Mouse (Mus musculus): ENCODE results near the gene Arl1. TPM values are rescaled to one million over a fixed set of nuclear protein-coding genes. Genes with fewer than 3 reads are reported as not detected.
A peak's percentile ranks its signal among the peaks of the same experiment; 100 is the strongest.
"Not testable (repeated sequence)": the region's sequence is repeated elsewhere in the genome, so short reads cannot be mapped to it uniquely, and the experiment has no call there.

Arl1 gene
- total RNA-seq, 2 experiments from 2014 or later = 114 to 119 TPM

GRCm38 (mm10) chr10:88740781-88741180 lies 10.1 kb downstream of the Arl1 start:
- intact Hi-C loops (cut with DNase I) = no loop called here

DNA sequence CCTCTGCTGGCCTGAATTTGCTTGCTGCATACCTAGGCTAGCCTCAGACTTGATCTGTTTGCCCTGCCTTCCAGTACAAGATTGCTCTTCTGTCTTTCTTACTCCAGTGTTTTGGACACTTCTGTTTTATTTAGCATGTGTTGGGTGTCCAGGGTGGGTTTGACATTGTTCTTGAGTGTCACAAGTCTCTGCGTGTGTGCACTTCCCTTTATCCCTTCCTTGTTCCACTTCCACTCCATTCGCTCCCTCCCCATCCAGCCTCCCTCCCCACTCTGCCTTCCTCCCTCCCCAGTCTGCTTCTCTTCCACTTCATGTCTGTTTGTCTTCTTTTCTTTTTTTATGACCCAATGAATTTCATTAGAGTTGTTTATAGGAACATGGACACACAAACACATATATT lies 10.8 kb downstream of the Arl1 start:
- intact Hi-C loops (cut with DNase I) = no loop called here
- DNase-seq (ENCODE audit: low spot score in 2 of 2) = no peak

More at GRCm38 (mm10) chr10:88740781-88741180, 10.1 kb downstream of the Arl1 start:
- no peak for DNase-seq (ENCODE audit: low spot score in 2 of 2)

- intact Hi-C loops (cut with DNase I) = no loop called here
Observed at GRCm38 (mm10) chr10:88761524-88762212, 31.0 kb downstream of the Arl1 start.

DNA sequence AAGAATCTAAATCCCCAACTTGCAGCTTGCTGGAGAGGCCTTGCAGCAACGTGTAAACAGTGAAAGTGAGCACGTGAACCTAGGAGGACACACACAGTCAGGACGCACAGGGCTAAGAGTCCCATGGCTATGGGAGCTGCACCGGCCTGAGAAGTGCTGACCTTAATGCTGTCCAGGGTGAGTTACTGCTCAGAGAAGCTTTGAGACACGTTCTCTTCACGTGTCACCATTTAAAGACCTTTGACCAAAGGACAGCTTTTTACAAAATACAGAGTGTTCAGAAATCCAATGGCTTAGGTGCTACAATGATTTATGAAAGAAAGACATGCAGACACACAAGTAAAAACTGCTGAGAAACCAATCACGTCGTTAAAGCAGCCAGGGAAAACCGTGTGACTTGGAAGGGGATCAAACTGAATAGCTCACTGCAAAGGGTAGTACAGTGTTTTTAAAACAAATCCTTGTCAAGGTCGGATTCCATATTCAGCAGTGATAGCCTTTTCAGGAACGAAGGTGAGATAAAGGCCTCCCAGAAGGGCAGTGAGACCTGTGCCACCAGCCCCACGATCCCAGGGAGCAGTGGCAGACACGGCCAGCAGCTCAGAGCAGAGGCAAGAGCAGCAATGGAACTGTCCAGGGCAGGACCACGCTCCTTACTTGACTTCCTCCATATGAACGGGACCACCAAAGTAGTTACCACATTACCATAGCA lies 34.9 kb downstream of the Arl1 start:
- intact Hi-C loops (cut with DNase I) = no loop called here
- no peak for DNase-seq (ENCODE audit: low spot score in 2 of 2)

More at GRCm38 (mm10) chr10:88761524-88762212, 31.0 kb downstream of the Arl1 start:
- no peak for DNase-seq (ENCODE audit: low spot score in 2 of 2)

DNA sequence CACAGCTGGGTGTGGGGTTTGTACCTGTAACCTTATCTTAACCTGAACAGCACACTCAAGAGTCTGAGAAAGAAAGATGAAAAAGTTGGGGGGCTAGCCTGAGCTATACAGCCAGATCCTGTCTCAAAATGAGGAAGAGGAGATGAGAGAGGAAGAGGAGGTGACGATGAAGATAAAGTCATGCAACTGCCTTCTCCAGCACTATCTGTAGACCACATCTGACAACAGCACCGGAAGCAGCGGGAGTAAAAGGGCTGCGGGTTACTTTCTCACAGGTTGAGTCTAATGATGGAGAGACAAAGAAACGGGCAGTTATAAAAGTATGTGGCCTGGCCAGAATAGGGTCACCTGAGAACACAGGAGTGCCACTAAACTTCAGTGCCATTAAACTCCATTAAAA lies 38.3 kb downstream of the Arl1 start:
- intact Hi-C loops (cut with DNase I) = no loop called here
- DNase-seq (ENCODE audit: low spot score in 2 of 2) = no peak

- DNase-seq (ENCODE audit: low spot score in 2 of 2) = no peak
- intact Hi-C loops (cut with DNase I) = no loop called here
Observed at GRCm38 (mm10) chr10:88769676-88770075, 39.0 kb downstream of the Arl1 start.

DNA sequence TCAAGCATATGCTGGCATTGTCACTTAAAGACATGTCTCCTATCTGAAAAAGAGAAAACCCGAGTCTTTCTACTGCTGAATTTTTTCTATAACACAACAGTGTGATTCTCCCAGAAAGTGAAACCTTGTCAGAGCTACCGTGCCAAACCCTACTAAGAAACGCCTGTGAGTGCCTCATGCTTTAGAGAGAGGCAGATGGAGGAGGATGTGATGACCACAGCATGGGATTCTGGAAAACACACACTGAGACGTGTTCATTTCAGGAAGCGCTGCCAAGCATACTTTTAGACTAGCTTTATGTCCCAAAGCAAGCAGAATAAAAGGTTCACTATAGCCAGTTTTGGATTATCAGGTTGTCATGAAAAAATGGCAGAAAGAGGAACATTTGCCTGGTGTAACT lies 42.3 kb downstream of the Arl1 start:
- DNase-seq (ENCODE audit: low spot score in 2 of 2) = peak in 1 of 2 experiments; percentile 14

DNA sequence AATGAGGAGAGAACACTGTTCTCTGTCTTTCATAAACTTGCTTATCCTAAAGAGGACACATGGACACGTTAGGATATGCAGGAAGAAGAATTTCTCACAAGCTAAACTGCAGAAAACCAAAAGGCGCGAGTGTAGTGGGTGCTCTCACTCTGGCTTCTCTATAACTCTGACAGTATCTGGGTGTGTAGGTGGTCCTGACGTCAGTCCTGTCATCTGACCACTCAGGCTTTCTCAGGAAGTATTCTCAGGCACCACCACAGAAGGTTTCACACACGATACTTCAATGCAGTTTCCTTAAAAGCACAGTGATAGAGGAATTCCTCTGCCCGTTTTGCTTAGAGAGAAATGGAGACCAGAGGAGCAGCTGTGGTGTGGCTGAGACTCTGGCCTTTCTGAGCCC lies 45.5 kb downstream of the Arl1 start:
- DNase-seq (ENCODE audit: low spot score in 2 of 2) = peak; percentile 28 to 34
- intact Hi-C loops (cut with DNase I) = no loop called here

More for the DNA sequence above, 42.3 kb downstream of the Arl1 start:
- intact Hi-C loops (cut with DNase I) = not testable (repeated sequence)

GRCm38 (mm10) chr10:88780716-88781115 lies 50.1 kb downstream of the Arl1 start:
- intact Hi-C loops (cut with DNase I) = no loop called here

GRCm38 (mm10) chr10:88783135-88783534 lies 52.5 kb downstream of the Arl1 start:
- DNase-seq (ENCODE audit: low spot score in 2 of 2); intact Hi-C loops (cut with DNase I): not testable (repeated sequence)

More at GRCm38 (mm10) chr10:88780716-88781115, 50.1 kb downstream of the Arl1 start:
- peak in 1 of 2 experiments; percentile 23 for DNase-seq (ENCODE audit: low spot score in 2 of 2)

DNA sequence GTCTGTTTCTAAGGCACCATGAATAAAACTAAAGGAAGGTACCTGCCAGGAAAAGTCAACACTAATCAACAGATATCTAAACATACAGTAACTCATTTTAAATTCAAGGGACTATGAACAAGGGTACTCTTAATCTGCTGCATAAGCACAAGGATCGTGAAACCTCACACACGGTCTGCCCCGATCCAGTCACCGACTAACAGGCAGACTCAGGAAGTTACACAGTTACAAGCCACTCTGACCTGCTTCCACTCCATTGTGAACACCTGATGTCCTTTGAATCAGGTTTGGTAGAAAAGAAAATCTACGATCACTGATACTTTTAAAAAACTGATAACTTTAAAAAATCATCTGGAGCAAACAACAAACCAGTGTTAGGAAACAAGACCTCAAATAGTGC lies 53.3 kb downstream of the Arl1 start:
- no peak for DNase-seq (ENCODE audit: low spot score in 2 of 2)
- intact Hi-C loops (cut with DNase I) = no loop called here

- intact Hi-C loops (cut with DNase I) = no loop called here
Observed at GRCm38 (mm10) chr10:88784513-88784931, 53.9 kb downstream of the Arl1 start.

DNA sequence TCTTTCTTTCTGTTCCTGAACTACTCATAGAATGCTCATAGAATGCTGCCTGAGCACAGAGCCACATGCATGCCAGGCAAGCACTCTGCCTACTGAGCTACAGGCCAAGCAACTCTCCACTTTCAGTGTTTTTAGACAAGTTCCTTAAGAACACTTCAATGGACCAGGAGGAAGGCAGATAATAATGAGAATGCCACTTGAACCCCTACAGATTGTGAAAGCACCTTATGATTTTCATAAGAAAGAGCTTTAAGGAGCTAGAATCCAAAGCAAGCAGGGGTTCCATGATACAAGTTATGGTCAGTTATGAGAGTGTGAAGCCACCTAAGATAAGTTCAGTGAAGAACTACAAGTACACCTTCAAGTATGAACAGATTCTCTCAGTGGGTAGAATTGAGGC lies 63.0 kb downstream of the Arl1 start:
- DNase-seq (ENCODE audit: low spot score in 2 of 2) = no peak
- intact Hi-C loops (cut with DNase I) = no loop called here

More at GRCm38 (mm10) chr10:88784513-88784931, 53.9 kb downstream of the Arl1 start:
- DNase-seq (ENCODE audit: low spot score in 2 of 2) = no peak

Other genes starting within 250 kb of the Arl1 start
- gene Chpt1, start 226.8 kb upstream of the Arl1 start, total RNA-seq (2021) = 10 to 100 TPM; 33.7 to 34.7 TPM
- 1 to 10 TPM; 5.5 to 6.2 TPM for gene Mybpc1, start 125.7 kb upstream of the Arl1 start, total RNA-seq (2021)
- gene Spic, start 45.8 kb upstream of the Arl1 start, total RNA-seq (2021) = not detected
- 10 to 100 TPM; 16.2 to 17.4 TPM for gene Utp20, start 95.9 kb downstream of the Arl1 start, total RNA-seq (2021)
- gene Slc5a8, start 155.1 kb downstream of the Arl1 start, total RNA-seq (2021) = not detected

Data from left cerebral cortex, postnatal 14 days (tissue).